Mouse (Mus musculus) CH12.LX (cell line): ENCODE measurements around the gene Harbi1. TPM values are rescaled to one million over a fixed set of nuclear protein-coding genes. Genes with fewer than 3 reads are reported as not detected.

Experiments used
- DNase-seq: peaks from one replicate; pipeline ENCODE4 v3.0.0-alpha.2; 2013; ENCODE audit errors: extremely low read depth
- H3K27ac ChIP-seq: 2 replicates; pipeline ENCODE4 v1.5.1; 2012; ENCODE audit warnings: low read depth, mild to moderate bottlenecking, control low read depth, moderate library complexity; ENCODE audit not compliant: insufficient read depth
- H3K27me3 ChIP-seq: replicated peaks from 2 replicates; pipeline ENCODE3; 2012; ENCODE audit warnings: inconsistent platforms
- H3K36me3 ChIP-seq, 2 experiments: replicated peaks in 1 of 2; 2 replicates each; pipeline versions ENCODE3 to v1.6.1; 2012; ENCODE audit warnings: inconsistent platforms in 1 of 2, low read length in 1 of 2, mild to moderate bottlenecking in 1 of 2, mixed read lengths in 1 of 2, moderate library complexity in 1 of 2; ENCODE audit not compliant: control insufficient read depth in 1 of 2, insufficient read depth in 1 of 2
- H3K4me1 ChIP-seq, 2 experiments: 2 replicates each; pipeline ENCODE4 v1.6.1; 2012; ENCODE audit warnings: inconsistent platforms in 1 of 2, moderate library complexity in 1 of 2; ENCODE audit not compliant: insufficient read depth in 2 of 2, control insufficient read depth in 1 of 2
- H3K4me2 ChIP-seq: 2 replicates; pipeline ENCODE4 v1.6.1; 2012; ENCODE audit warnings: low read depth, mild to moderate bottlenecking, control low read depth; ENCODE audit not compliant: poor library complexity, insufficient read depth, severe bottlenecking
- H3K4me3 ChIP-seq, 3 experiments: fragments of 150-350 bp in 1 of 3; sonication (generic) in 1 of 3; replicated peaks in 1 of 3; 2 replicates each; pipeline versions ENCODE3 to v1.5.1; 2011 to 2012; ENCODE audit warnings: low read depth in 2 of 3, low read length in 2 of 3, mild to moderate bottlenecking in 2 of 3, moderate library complexity in 2 of 3, control low read depth in 1 of 3, improper control_type of control experiment in 1 of 3, inconsistent platforms in 1 of 3, mixed read lengths in 1 of 3; ENCODE audit not compliant: poor library complexity in 1 of 3
- H3K79me2 ChIP-seq: replicated peaks from 2 replicates; pipeline ENCODE4 v1.6.1; 2012; ENCODE audit warnings: mild to moderate bottlenecking, moderate library complexity; ENCODE audit not compliant: control insufficient read depth, poor library complexity, insufficient read depth, severe bottlenecking; ENCODE audit errors: extremely low read depth
- H3K9ac ChIP-seq: 2 replicates; pipeline ENCODE4 v1.6.1; 2012; ENCODE audit warnings: low read depth, mild to moderate bottlenecking, control low read depth, moderate library complexity; ENCODE audit not compliant: insufficient read depth
- H3K9me3 ChIP-seq: replicated peaks from 2 replicates; pipeline ENCODE3; 2012; ENCODE audit warnings: low read length, inconsistent platforms, mixed read lengths
- BHLHE40 ChIP-seq: IDR thresholded peaks from 2 replicates; pipeline ENCODE4 v1.6.1; 2011; ENCODE audit warnings: mild to moderate bottlenecking, low read depth, low read length, improper control_type of control experiment
- CHD1 ChIP-seq: IDR thresholded peaks from 2 replicates; pipeline ENCODE4 v1.6.1; 2012; ENCODE audit warnings: low read depth, low read length, improper control_type of control experiment, inconsistent platforms
- EP300 ChIP-seq: IDR thresholded peaks from 2 replicates; pipeline ENCODE4 v1.6.1; 2011; ENCODE audit warnings: low read length, improper control_type of control experiment
- ETS1 ChIP-seq: conservative IDR thresholded peaks from 2 replicates; pipeline ENCODE4 v1.6.1; 2012; ENCODE audit warnings: low read depth, mild to moderate bottlenecking, inconsistent platforms, low read length, improper control_type of control experiment, moderate library complexity
- HCFC1 ChIP-seq: IDR thresholded peaks from 2 replicates; pipeline ENCODE4 v1.6.1; 2012; ENCODE audit warnings: low read depth, mild to moderate bottlenecking, inconsistent platforms, low read length, improper control_type of control experiment
- JUN ChIP-seq: IDR thresholded peaks from 2 replicates; pipeline ENCODE4 v1.6.1; 2011; ENCODE audit warnings: low read depth, mild to moderate bottlenecking, low read length, improper control_type of control experiment, moderate library complexity; ENCODE audit not compliant: insufficient read depth
- JUND ChIP-seq: conservative IDR thresholded peaks from 2 replicates; pipeline ENCODE4 v1.6.1; 2011; ENCODE audit warnings: low read depth, low read length, improper control_type of control experiment
- KAT2A ChIP-seq: IDR thresholded peaks from 2 replicates; pipeline ENCODE4 v1.6.1; 2012; ENCODE audit warnings: low read length, improper control_type of control experiment, inconsistent platforms; ENCODE audit not compliant: insufficient replicate concordance
- MAFK ChIP-seq: IDR thresholded peaks from 2 replicates; pipeline ENCODE4 v1.6.1; 2011; ENCODE audit warnings: low read length, improper control_type of control experiment; ENCODE audit not compliant: insufficient replicate concordance
- MEF2A ChIP-seq: IDR thresholded peaks from 2 replicates; pipeline ENCODE4 v1.6.1; 2014; ENCODE audit warnings: low read depth, mild to moderate bottlenecking, inconsistent platforms, low read length, improper control_type of control experiment, borderline replicate concordance
- MXI1 ChIP-seq: IDR thresholded peaks from 2 replicates; pipeline ENCODE4 v1.6.1; 2011; ENCODE audit warnings: mild to moderate bottlenecking, low read depth, low read length, improper control_type of control experiment
- NRF1 ChIP-seq: IDR thresholded peaks from 2 replicates; pipeline ENCODE4 v1.6.1; 2014; ENCODE audit warnings: low read depth, mild to moderate bottlenecking, inconsistent platforms, low read length, improper control_type of control experiment, moderate library complexity
- POLR2A ChIP-seq: IDR thresholded peaks from 2 replicates; pipeline ENCODE4 v1.6.1; 2011; ENCODE audit warnings: low read depth, mild to moderate bottlenecking, improper control_type of control experiment, low read length
- POLR2AphosphoS2 ChIP-seq: IDR thresholded peaks from 2 replicates; pipeline ENCODE4 v1.6.1; 2011; ENCODE audit warnings: low read depth, low read length, improper control_type of control experiment
- RAD21 ChIP-seq: IDR thresholded peaks from 2 replicates; pipeline ENCODE4 v1.6.1; 2011; ENCODE audit warnings: low read depth, mild to moderate bottlenecking, low read length, improper control_type of control experiment, moderate library complexity
- RCOR1 ChIP-seq: conservative IDR thresholded peaks from 2 replicates; pipeline ENCODE4 v1.6.1; 2012; ENCODE audit warnings: low read depth, mild to moderate bottlenecking, inconsistent platforms, low read length, improper control_type of control experiment
- SIN3A ChIP-seq: IDR thresholded peaks from 2 replicates; pipeline ENCODE4 v1.6.1; 2012; ENCODE audit warnings: low read length, improper control_type of control experiment, inconsistent platforms
- SMC3 ChIP-seq: IDR thresholded peaks from 2 replicates; pipeline ENCODE4 v1.6.1; 2011; ENCODE audit warnings: low read depth, low read length, improper control_type of control experiment
- TBP ChIP-seq: conservative IDR thresholded peaks from 2 replicates; pipeline ENCODE4 v1.6.1; 2011; ENCODE audit warnings: low read depth, low read length, improper control_type of control experiment
- TCF12 ChIP-seq: IDR thresholded peaks from 2 replicates; pipeline ENCODE4 v1.6.1; 2014; ENCODE audit warnings: low read depth, mild to moderate bottlenecking, inconsistent platforms, low read length, improper control_type of control experiment
- UBTF ChIP-seq: IDR thresholded peaks from 2 replicates; pipeline ENCODE4 v1.6.1; 2012; ENCODE audit warnings: low read depth, mild to moderate bottlenecking, inconsistent platforms, low read length, improper control_type of control experiment, moderate library complexity
- ZC3H11A ChIP-seq: IDR thresholded peaks from 2 replicates; pipeline ENCODE4 v1.6.1; 2012; ENCODE audit warnings: low read depth, mild to moderate bottlenecking, inconsistent platforms, low read length, improper control_type of control experiment
- ZMIZ1 ChIP-seq: IDR thresholded peaks from 2 replicates; pipeline ENCODE4 v1.6.1; 2012; ENCODE audit warnings: low read depth, mild to moderate bottlenecking, inconsistent platforms, low read length, improper control_type of control experiment
- ZNF384 ChIP-seq: IDR thresholded peaks from 2 replicates; pipeline ENCODE4 v1.6.1; 2012; ENCODE audit warnings: low read depth, low read length, improper control_type of control experiment, inconsistent platforms
- dilution Hi-C: fragments of 300-500 bp; cut with MboI; formaldehyde crosslinking; loops from 2 replicates; pipeline ENCODE4 v1.14.3; 2020; ENCODE audit warnings: low sequenced_read_pairs; ENCODE audit not compliant: extremely low pct_unique_long_range_greater_than_20kb, extremely low pct_ligation_motif_present
- in situ Hi-C: fragments of 300-500 bp; cut with MboI; formaldehyde crosslinking; loops from 3 replicates; pipeline ENCODE4 v1.14.3; 2019; ENCODE audit warnings: low sequenced_read_pairs, low pct_ligation_motif_present, low pct_unique_long_range_greater_than_20kb, mixed read lengths
- polyA plus RNA-seq: library from polyadenylated mRNA; unstranded; fragments of >175 nt; gene quantifications from 2 replicates; pipeline ENCODE4 v1.2.1, GENCODE M21; 2012; ENCODE audit warnings: low read depth; ENCODE audit not compliant: insufficient read length
- total RNA-seq, 2 experiments: library from RNA; depleted of rRNA; stranded (reverse); fragments of 300-350 nt in 1 of 2; fragments of >200 nt in 1 of 2; gene quantifications; 2 replicates each; pipeline ENCODE4 v1.2.3; 2012 to 2014

The Harbi1 gene
- total and polyA plus RNA-seq, 3 experiments, result 8.1 to 18.8 (median 13.3) TPM

DNA sequence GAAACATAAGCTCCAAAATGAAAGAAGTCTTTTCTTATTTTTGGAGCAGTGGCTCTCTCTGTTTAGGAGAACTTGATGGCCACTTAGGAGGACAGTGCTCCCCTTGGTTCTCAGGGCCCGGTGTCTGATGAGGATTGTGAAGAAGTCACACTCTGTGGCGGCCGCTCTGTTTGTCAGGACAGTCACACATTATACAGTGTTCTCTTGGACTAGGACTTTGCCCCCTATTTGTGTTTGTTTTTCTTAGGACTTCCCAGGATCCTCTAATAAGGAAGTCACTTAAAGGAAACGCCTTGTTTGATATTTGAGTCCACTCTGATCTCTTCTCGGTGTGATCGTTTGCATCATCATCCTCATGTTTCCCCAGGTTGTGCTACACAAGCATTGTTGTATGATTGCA is 7.6 kb downstream of the Harbi1 start:
- H3K9me3 ChIP-seq, result no peaks in the 10 kb centered on the region
- peaks cover 8 to 41% of the 10 kb centered on the region in 2 experiments for H3K36me3 ChIP-seq
- DNase-seq, result no peak
- dilution Hi-C loops, result no loop called here
- no peak overlapping the region for H3K27ac ChIP-seq
- H3K4me3 ChIP-seq, result no peak overlapping the region
- peaks cover 0 to 31% of the 10 kb centered on the region in 2 experiments; a peak in 1 of 4 replicates for H3K4me1 ChIP-seq
- H3K9ac ChIP-seq, result no peak overlapping the region
- no peaks in the 10 kb centered on the region for H3K79me2 ChIP-seq
- TF ChIP-seq RCOR1 (no peak), EP300 (no peak), MEF2A (no peak), ETS1 (no peak), POLR2A (no peak), ZC3H11A (no peak), MAFK (no peak), KAT2A (no peak), MXI1 (no peak), TCF12 (no peak), SIN3A (no peak), TBP (no peak), NRF1 (no peak), ZMIZ1 (no peak)
- no peak overlapping the region for H3K4me2 ChIP-seq
- no peaks in the 10 kb centered on the region for H3K27me3 ChIP-seq
- in situ Hi-C loops, result no loop called here

DNA sequence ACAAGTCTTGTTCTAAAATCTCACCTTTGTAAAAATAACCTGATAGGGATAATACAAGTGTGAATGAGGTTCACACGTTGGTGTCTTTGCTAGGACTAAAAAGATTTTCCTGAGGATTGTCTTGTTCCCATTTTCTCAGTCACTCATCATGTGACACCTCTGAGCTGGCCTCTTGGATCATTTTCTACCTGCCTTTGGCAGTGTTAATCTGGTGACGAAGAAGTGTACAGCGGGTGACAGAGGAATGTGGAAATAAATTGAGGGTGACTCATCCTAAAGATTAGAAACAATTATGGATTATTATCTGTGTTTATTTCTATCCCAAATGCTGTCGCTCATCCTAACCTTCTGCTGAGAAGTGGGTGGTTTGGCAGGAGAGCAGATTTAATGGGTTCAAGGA is 12.7 kb downstream of the Harbi1 start:
- Histone ChIP-seq H3K4me2 (no peak overlapping the region), H3K9me3 (no peaks in the 10 kb centered on the region), H3K4me3 (no peak overlapping the region), H3K4me1 (peaks cover 0 to 17% of the 10 kb centered on the region in 2 experiments; a peak in 2 of 4 replicates), H3K9ac (no peak overlapping the region), H3K27me3 (no peaks in the 10 kb centered on the region), H3K36me3 (peaks cover 8 to 20% of the 10 kb centered on the region in 2 experiments), H3K27ac (no peak overlapping the region), H3K79me2 (no peaks in the 10 kb centered on the region)
- no peak for DNase-seq
- in situ Hi-C loops (no loop called here), dilution Hi-C loops (no loop called here)
- TF ChIP-seq JUND (no peak), TCF12 (no peak), SMC3 (no peak), RAD21 (no peak), MAFK (no peak), TBP (no peak), MXI1 (no peak), EP300 (no peak), HCFC1 (no peak), POLR2A (no peak), BHLHE40 (no peak), ZMIZ1 (no peak), JUN (no peak), CHD1 (no peak), UBTF (no peak), POLR2AphosphoS2 (no peak), ZC3H11A (no peak), ZNF384 (no peak), SIN3A (no peak)
